Mouse (Mus musculus): ENCODE data around the gene Ttyh3. TPM values are rescaled to one million over a fixed set of nuclear protein-coding genes. Genes with fewer than 3 reads are reported as not detected.

Gene Ttyh3
- total RNA-seq, 2 experiments from 2014 or later: 202 to 209 TPM

DNA sequence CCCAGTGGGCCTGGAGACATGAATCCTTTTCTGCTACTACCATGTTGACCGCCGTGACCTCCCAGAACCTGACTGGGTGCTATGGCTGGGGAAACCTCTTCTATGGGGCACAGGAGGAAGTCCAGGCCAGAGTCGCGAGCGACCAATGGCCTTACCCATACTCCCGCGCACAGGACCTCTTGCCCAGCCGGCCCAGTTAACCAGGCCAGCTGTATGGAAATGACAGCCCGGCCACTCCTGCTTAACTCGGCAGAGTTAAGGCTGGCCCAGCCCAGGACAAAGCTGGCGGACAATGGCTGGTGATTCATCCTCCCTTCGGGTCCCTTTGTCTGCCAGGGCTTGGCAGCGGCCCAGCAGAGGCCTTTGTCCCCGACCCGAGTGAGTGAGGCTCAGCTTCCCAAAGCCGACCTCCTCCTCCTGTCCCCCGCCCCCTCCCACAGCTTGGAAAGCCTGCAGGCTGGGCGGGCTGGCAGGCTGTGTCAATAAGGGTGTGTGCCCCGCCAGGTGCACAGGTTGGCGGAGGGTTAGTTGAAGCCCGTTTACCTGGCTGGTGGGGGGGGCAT is 37.7 kb downstream of the Ttyh3 start:
- DNase-seq (ENCODE audit: low spot score in 2 of 2): peak in 1 of 2 experiments; percentile 64

- DNase-seq (ENCODE audit: low spot score in 2 of 2): no peak
Observed at GRCm38 (mm10) chr5:140610273-140611011, 38.4 kb downstream of the Ttyh3 start.

DNA sequence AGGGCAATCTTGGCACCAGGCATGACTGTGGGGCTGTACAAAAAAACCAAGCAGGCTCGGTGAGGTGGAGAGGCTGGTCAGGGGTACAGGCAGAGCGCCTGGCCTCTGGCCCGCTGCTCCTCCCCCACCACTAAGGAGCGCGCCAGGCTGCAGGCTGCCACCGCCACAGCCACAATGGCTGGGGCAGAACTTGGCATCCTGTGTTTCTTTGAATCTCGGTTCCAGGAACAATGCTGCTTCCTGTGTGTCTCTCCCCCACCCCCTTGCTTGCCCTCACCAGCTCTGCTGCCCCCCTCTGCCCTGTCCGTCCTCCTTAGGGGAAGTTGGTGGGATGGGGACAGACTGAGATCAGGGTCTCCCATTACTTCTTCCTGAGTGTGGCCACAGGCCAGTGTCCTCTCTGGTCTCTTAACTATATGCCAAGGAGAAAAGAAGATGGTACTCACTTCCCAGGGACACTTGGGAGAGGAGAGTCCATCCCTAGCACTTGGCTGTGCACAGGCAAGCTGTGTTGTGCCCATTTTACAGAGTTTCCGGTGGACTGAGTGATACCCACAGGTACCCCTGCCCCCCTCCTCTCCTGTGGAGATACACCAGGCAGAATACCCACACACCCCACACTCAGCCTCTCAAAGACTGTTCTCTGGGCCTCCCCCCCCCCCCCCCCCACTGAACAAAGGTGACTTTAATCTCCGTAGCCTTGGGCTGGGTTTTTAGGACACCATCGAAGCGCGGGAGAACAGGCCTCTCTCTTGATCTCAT is 39.1 kb downstream of the Ttyh3 start:
- DNase-seq (ENCODE audit: low spot score in 2 of 2): no peak

GRCm38 (mm10) chr5:140608634-140609015 is 40.2 kb downstream of the Ttyh3 start:
- DNase-seq (ENCODE audit: low spot score in 2 of 2): no peak

DNA sequence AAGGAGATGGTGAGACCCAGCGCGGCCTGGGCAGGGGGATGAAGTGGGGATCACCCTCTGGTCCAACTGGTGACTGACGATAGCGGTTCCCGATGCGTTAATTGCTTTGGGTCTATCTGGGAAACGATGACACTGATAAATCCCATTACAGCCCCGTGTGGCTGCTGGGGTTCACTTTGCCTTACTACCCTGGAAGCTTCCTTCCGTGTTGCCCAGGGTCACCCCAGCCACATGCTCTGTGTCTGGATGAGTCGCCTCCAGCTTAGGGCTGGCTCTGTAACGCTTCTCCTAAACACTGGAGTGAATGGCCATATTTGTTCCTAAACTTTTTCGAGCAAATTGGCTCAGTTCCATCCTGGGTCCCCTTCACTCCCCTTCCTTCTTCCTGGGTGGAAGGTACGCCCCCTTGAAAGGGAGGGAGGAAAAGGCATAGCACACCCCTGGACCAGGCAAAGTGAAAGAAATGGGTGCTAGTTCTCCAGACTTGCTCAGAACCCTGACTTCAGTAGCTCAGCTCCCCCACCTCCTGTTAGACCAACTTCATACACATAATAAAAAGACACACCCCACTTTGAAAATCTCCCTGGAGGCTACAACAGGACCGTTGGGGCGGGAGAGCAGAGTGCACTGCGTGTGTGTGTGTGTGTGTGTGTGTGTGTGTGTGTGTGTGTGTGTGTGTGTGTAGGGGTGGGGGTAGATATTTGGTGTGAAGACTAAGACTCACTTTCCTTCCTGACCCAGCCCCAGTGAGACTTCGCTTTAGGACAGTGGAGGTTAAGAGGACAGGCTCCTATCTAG is 40.8 kb downstream of the Ttyh3 start:
- no peak for DNase-seq (ENCODE audit: low spot score in 2 of 2)

DNA sequence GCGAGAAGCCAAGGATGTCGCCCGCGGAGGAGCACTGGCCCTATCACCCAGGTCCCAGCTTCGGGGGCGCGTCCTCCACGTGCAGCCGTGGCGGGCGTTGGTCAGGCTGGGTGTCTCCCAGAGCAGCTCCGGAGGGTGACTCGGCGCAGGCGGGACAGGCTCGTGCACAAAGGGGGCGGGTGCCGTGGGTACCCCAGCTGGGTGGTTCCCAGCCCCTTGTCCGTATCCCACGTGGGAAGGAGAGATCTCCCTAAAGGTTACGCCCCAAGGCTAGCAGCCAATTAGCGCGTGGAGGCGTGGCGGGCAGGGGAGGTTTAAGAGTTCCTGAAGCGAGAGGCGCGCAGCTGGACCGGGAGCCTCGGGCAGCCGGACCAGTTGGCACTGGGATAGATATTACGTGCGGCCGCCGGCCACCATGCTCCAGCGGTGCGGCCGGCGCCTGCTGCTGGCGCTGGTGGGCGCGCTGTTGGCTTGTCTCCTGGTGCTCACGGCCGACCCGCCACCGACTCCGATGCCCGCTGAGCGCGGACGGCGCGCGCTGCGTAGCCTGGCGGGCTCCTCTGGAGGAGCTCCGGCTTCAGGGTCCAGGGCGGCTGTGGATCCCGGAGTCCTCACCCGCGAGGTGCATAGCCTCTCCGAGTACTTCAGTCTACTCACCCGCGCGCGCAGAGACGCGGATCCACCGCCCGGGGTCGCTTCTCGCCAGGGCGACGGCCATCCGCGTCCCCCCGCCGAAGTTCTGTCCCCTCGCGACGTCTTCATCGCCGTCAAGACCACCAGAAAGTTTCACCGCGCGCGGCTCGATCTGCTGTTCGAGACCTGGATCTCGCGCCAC is 41.6 kb downstream of the Ttyh3 start, which contains the start of gene Lfng:
Gene Lfng, plus strand, starts transcription at position 320 of the 835 bp plus-strand sequence.
- peak; percentile 51 to 57 for DNase-seq (ENCODE audit: low spot score in 2 of 2)

DNA sequence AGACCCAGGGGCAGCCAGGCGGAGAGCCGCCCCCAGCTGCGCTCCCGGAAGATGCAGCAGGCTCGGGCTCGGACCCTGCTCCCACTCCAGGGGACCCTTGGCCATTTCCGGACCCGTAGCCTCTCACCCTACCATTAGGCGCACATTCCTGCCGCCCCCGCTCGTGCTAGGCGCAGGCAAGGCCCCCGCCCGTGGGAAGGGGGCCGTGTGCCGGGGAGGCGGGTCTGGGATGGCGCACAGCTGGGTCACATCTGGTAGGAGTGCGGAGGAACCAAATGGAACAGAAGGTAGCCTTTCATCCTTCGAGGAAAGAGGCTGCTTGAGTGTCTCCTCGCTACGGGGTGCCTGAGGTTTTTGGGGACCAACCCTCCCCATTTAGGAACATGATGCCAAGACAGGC is 42.4 kb downstream of the Ttyh3 start:
- DNase-seq (ENCODE audit: low spot score in 2 of 2): no peak

DNA sequence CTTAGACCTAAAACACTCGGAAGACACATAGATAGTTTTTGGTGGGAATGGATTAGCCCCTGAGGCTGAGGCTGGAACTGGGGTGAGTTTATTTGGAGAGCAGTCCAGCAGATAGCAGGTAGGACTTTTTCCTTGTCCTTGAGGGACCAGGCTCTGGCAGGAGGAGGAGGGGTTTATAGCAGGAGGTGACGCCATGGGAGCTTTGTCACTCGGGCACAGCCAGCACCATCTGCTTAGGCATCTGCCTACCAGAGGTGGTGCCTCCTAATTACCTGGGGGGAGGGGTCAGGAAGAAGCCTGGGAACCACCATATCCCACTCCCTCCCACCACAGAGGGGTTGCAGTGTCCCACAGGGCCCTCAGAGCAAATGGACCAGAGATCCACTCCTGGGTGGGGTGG is 43.6 kb downstream of the Ttyh3 start:
- no peak for DNase-seq (ENCODE audit: low spot score in 2 of 2)

DNA sequence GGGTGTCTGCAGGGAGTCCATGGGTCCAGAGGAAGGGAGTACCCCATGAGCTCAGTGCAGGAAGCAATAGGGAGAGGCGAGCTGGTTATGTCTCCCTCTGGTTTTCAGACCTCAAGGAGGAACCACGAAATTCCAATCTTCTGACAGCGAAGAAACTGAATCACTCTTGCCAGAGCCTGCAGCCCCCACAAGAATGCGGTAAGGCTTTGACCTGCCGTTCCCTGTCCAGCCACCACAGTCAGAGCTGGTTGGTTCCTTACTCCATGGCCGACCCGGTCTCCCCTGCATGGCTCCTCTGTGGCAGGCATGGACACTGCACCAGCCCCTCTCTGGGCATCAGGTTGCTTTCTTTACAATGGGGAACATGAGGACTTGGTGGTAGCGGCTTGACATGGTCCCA is 44.4 kb downstream of the Ttyh3 start:
- no peak for DNase-seq (ENCODE audit: low spot score in 2 of 2)

GRCm38 (mm10) chr5:140602540-140602939 is 46.3 kb downstream of the Ttyh3 start:
- no peak for DNase-seq (ENCODE audit: low spot score in 2 of 2)

DNA sequence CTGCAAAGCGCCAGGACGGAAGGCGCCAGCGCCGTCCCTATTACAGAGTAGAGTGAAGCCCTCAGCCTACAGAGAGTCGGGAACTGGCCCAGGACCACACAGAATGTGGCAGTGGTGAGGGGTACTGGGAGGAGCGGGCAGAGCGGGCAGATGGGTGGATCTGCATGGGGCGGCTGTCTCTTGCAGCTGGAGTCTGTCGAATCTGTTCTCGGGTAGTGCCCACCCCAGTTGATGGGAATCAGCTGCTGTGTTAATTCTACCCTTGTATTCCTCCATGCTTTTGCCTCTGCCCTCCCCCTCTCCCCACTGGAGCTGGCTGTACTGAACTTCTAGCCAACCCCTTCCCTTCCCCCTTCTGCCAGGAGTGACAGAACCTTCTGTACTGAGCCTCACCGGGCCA is 47.1 kb downstream of the Ttyh3 start:
- DNase-seq (ENCODE audit: low spot score in 2 of 2): no peak

GRCm38 (mm10) chr5:140599939-140600338 is 48.9 kb downstream of the Ttyh3 start:
- no peak for DNase-seq (ENCODE audit: low spot score in 2 of 2)

DNA sequence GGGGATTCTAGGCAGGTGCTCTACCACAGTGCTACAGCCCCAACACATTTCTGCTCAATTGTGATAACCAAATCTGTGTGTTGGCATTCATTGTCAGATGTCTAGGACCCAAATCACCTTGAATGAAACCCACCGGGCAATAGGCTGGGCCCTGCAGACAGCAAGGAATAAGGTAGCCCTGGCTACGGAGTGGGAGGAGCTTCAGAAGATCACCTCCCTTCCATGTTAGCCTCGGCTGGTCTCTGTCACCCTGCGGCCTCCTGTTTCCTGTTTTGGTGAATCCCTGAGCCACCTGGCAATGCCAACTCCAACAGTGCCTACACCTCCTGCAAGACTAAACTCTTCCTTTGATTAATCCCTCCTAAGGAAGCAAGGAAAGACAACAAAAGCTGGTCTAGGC is 51.0 kb downstream of the Ttyh3 start:
- DNase-seq (ENCODE audit: low spot score in 2 of 2): no peak

DNA sequence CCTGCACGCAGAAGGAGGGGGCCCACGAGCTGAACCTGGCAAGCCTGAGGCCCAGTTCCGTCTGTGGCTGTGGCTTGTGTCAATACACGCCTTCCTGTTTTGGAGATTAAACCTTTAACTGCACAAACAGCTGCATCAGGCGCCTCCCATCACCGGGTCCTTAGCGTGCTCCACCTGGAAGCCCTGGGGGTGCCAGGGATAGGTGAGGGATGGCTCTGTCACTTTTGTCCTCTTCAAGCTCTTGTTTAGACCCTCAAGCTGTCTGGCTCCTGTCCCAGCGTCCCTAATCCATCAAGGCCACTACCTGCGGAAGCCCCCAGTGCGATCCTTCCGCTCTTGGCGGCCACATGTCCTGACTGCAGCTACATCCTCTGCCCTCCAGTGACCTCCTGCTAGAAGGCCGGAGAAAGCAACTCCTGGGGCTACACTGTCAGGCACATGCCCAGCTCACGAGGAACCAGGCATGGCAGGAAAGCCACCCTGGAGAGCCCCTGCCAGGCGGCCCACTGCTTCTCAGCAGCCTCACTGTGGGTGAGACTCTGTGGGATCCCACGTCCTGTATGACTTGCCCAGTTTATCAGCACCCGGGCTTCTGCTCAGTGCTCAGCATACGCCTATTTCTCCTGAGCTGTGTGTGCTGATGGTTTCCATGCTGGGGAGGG is 51.8 kb downstream of the Ttyh3 start:
- no peak for DNase-seq (ENCODE audit: low spot score in 2 of 2)

DNA sequence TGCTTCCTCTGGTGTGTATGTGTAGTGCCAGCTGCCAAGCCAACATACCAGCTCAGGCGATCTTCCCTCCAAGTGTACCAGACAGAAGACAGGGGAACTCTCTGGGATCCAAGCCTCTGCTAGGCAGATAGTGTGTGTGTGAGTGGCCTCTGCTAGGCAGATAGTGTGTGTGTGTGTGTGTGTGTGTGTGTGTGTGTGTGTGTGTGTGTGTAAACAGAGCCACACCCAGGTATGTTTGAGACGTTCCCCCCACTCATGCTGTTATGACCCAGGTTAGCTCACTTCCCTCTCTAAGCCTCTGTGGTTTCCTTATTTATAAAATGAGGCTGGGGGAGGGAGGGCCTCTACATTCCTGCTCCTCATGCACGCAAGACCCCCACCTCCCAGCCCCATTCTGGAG is 52.4 kb downstream of the Ttyh3 start:
- no peak for DNase-seq (ENCODE audit: low spot score in 2 of 2)

DNA sequence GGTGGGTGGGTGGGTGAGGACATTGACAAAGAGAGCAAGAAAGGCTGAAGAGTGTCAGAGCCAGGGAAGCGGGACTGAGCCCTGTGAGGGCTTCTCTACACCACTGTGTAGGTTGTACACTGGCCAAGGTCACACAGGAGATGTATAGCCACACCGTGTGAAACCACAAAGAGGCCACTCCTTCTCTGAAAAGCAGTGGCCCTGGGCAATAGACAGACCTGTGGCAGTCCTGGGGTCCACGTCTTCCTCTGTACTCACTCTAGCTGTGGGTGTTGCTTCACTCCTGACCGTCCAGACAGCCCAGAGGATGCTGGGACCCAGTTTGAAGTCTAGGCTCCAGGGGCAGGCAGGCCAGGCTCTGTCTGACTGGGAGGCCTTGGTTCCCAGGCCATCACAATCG is 54.0 kb downstream of the Ttyh3 start:
- no peak for DNase-seq (ENCODE audit: low spot score in 2 of 2)

DNA sequence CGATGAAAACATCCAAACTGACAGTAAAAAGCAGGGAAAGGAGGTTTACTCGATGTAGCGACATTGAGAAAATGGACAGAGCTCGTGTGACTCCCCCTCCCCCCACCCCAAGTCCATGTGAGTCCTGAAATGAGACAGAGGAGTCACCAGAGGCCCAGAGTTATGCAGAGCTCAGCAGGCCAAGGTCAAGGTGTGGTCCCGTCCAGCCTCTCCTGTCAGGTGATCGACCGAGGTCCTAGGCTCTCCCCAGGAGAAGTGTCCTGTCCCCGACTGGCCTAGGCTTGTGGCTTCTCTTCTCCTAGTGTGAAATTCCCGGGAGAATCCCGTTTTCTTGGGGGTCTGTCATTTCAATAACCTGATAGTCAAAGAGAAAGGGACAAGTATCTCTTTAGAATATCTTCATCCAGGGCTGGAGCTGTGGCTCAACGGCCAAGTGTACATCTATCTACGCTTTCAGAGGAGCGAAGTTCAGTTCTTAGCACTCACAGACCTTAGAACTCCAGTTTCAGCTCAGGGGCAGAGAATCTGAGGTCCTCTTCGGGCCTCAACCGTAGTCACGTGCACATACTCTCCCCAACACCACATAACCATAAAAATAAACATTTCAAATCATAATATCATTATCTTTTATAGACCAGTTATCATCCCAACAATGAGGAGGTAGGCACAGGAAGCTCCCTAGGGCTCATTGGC is 59.6 kb downstream of the Ttyh3 start:
- no peak for DNase-seq (ENCODE audit: low spot score in 2 of 2)

GRCm38 (mm10) chr5:140583732-140584368 is 65.0 kb downstream of the Ttyh3 start:
- DNase-seq (ENCODE audit: low spot score in 2 of 2): no peak
